Mouse (Mus musculus): ENCODE results near the gene Mgst3. TPM values are rescaled to one million over a fixed set of nuclear protein-coding genes. Genes with fewer than 3 reads are reported as not detected.
A peak's percentile ranks its signal among the peaks of the same experiment; 100 is the strongest.
"Not testable (repeated sequence)": the region's sequence is repeated elsewhere in the genome, so short reads cannot be mapped to it uniquely, and the experiment has no call there.

Mgst3 gene
- polyA plus RNA-seq, 1 experiment from 2014 or later = 76.8 TPM

GRCm38 (mm10) chr1:167358731-167359130 lies 34.9 kb downstream of the Mgst3 start:
- Histone ChIP-seq H3K36me3 (peaks cover 49% of the 10 kb centered on the region), H3K9ac (no peak overlapping the region), H3K27me3 (no peaks in the 10 kb centered on the region), H3K4me2 (replicated peaks) (no peak overlapping the region), H3K27ac (replicated peaks) (no peak overlapping the region), H3K4me3 (replicated peaks) (no peak overlapping the region), H3K4me1 (no peaks in the 10 kb centered on the region), H3K9me3 (replicated peaks) (no peaks in the 10 kb centered on the region)
- ATAC-seq (ENCODE audit: insufficient number of reproducible peaks, low FRiP score, low TSS enrichment, low read depth) = no peak
- 80% methylated on average over 9 of the region's 9 CpGs for WGBS

DNA sequence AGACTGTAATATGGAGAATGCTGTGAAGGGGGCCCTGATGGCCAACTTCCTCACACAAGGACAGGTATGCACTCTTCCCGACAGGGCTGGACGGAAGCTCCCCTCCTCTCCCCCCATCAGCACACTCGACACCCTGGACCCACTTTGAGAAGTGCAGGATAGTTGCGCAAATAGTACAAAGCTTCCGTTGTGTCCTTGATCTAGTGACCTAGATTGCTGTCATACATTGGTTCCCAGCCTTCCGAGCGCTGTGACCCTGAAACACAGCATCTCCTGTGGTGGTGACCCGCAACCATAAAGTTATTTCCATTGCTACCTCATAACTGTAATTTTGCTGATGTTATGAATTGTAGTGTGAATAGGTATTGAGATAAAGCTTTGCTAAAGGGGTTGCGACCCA lies 36.3 kb downstream of the Mgst3 start:
- WGBS = 91% methylated on average over 9 of the region's 9 CpGs
- Histone ChIP-seq H3K9me3 (replicated peaks) (no peaks in the 10 kb centered on the region), H3K4me1 (no peaks in the 10 kb centered on the region), H3K4me3 (replicated peaks) (no peak overlapping the region), H3K4me2 (replicated peaks) (no peak overlapping the region), H3K27me3 (no peaks in the 10 kb centered on the region), H3K36me3 (peaks cover 48% of the 10 kb centered on the region), H3K27ac (replicated peaks) (no peak overlapping the region), H3K9ac (no peak overlapping the region)
- ATAC-seq (ENCODE audit: insufficient number of reproducible peaks, low FRiP score, low TSS enrichment, low read depth) = no peak

DNA sequence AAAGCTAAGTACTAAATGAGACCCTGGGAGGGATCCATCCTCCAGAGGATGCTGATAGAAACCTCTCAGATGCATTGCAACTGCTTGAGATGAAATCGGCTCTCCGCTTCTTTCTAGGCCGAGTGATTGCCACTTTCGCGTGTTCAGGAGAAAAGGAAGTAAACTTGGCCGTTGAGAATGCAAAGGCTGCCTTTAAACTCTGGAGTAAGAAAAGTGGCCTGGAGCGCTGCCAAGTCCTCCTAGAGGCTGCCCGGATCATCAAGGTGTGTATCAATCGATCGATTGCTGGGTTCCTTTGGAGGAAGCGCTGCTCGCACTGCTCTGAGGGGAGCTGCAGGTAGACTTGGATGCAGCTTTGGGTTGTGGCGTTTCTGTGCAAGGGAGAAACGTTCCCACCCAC lies 41.2 kb downstream of the Mgst3 start:
- peaks cover 32% of the 10 kb centered on the region for H3K36me3 ChIP-seq
- no peak overlapping the region for H3K9ac ChIP-seq
- H3K4me1 ChIP-seq = 0 out of 2 replicates have a peak, but pooled peaks cover 2% of the 10 kb centered on the region
- no peaks in the 10 kb centered on the region for H3K27me3 ChIP-seq
- no peaks in the 10 kb centered on the region for H3K9me3 ChIP-seq (replicated peaks)
- H3K4me2 ChIP-seq (replicated peaks) = no peak overlapping the region
- no peak overlapping the region for H3K4me3 ChIP-seq (replicated peaks)
- H3K27ac ChIP-seq (replicated peaks) = no peak overlapping the region
- WGBS = 88% methylated on average over 14 of the region's 14 CpGs
- no peak for ATAC-seq (ENCODE audit: insufficient number of reproducible peaks, low FRiP score, low TSS enrichment, low read depth)

GRCm38 (mm10) chr1:167350597-167351415 lies 42.8 kb downstream of the Mgst3 start:
- H3K9me3 ChIP-seq (replicated peaks) = no peaks in the 10 kb centered on the region
- WGBS = 24% methylated on average over 13 of the region's 13 CpGs
- peak overlapping the region; percentile 86 for H3K27ac ChIP-seq (replicated peaks)
- ATAC-seq (ENCODE audit: insufficient number of reproducible peaks, low FRiP score, low TSS enrichment, low read depth) = no peak
- no peaks in the 10 kb centered on the region for H3K27me3 ChIP-seq
- H3K36me3 ChIP-seq = peaks cover 19% of the 10 kb centered on the region; the same call in 1 of the 2 replicates
- H3K4me2 ChIP-seq (replicated peaks) = peak overlapping the region; percentile 82
- H3K4me1 ChIP-seq = 0 out of 2 replicates have a peak, but pooled peaks cover 2% of the 10 kb centered on the region
- H3K9ac ChIP-seq = peak overlapping the region; percentile 42
- peak overlapping the region; percentile 63 for H3K4me3 ChIP-seq (replicated peaks)

DNA sequence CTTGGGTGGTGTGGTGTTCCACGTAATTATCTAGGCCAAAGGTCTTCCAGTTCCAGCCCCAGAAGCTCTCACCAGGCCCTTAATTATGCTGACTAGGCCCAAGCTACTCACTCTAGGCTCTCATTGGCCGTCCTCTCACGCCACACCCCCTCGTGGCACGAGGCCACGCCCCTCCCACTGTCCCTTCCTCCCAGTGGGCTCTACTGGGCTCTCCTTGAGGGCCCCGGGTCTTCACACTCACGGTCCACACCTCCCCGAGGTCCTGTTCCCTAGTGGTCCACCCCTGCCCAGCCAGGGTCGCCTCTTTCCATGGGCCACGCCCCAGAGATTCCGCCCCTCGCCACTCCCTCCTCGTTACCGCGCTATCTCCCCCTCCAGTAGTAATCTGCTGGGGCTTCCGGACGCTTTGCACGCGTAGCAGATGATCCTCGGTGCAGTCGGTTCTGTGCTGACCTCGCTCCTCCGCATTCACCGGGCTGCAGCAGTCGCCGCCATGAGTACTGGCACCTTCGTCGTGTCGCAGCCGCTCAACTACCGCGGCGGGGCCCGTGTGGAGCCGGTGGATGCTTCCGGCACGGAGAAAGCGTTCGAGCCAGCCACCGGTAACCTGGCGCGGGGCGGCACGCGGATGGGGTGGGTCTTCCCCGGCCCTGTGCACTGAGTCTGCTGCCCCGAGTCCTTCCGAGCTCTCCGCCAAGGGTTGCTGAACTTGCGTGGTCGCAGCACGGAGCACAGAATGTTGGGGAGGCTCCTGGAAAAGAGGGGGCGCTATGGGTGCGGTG lies 43.6 kb downstream of the Mgst3 start, which contains the start of gene Aldh9a1:
Aldh9a1 (plus strand) TSS at position 177 of the 782 bp plus-strand sequence.
- Histone ChIP-seq H3K4me1 (0 out of 2 replicates have a peak, but pooled peaks cover 2% of the 10 kb centered on the region), H3K9ac (peak within 1 kb of the TSS; percentile 42), H3K27me3 (no peaks in the 10 kb centered on the region), H3K27ac (replicated peaks) (peak within 1 kb of the TSS; percentile 86), H3K4me3 (replicated peaks) (peak within 1 kb of the TSS; percentile 63), H3K36me3 (peaks cover 11% of the 10 kb centered on the region; the same call in 1 of the 2 replicates), H3K4me2 (replicated peaks) (peak within 1 kb of the TSS; percentile 82), H3K9me3 (replicated peaks) (no peaks in the 10 kb centered on the region)
- ATAC-seq (ENCODE audit: insufficient number of reproducible peaks, low FRiP score, low TSS enrichment, low read depth) = peak; percentile 96
- under 1% methylated on average over 55 of the region's 55 CpGs for WGBS

DNA sequence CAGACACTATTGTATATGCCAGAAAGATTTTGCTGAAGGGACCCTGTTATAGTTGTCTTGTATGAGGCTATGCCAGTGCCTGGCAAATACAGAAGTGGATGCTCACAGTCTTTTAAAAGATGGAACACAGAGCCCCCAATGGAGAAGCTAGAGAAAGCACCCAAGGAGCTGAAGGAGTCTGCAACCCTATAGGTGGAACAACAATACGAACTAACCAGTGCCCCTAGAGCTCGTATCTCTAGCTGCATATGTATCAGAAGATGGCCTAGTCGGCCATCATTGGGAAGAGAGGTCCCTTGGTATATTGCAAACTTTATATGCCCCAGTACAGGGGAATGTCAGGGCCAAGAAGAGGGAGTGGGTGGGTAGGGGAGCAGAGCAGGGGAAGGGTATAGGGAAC lies 44.4 kb downstream of the Mgst3 start:
- ATAC-seq (ENCODE audit: insufficient number of reproducible peaks, low FRiP score, low TSS enrichment, low read depth); H3K27me3 ChIP-seq; H3K4me2 ChIP-seq (replicated peaks); H3K27ac ChIP-seq (replicated peaks); H3K9ac ChIP-seq; H3K9me3 ChIP-seq (replicated peaks); H3K36me3 ChIP-seq; H3K4me3 ChIP-seq (replicated peaks); H3K4me1 ChIP-seq: not testable (repeated sequence)
- WGBS = 65% methylated on average over 3 of the region's 3 CpGs

GRCm38 (mm10) chr1:167345994-167346520 lies 47.6 kb downstream of the Mgst3 start:
- H3K9me3 ChIP-seq (replicated peaks); H3K4me1 ChIP-seq; H3K27me3 ChIP-seq; H3K27ac ChIP-seq (replicated peaks); H3K4me3 ChIP-seq (replicated peaks); H3K4me2 ChIP-seq (replicated peaks); H3K36me3 ChIP-seq; ATAC-seq (ENCODE audit: insufficient number of reproducible peaks, low FRiP score, low TSS enrichment, low read depth); H3K9ac ChIP-seq: not testable (repeated sequence)
- WGBS = 77% methylated on average over 10 of the region's 10 CpGs

DNA sequence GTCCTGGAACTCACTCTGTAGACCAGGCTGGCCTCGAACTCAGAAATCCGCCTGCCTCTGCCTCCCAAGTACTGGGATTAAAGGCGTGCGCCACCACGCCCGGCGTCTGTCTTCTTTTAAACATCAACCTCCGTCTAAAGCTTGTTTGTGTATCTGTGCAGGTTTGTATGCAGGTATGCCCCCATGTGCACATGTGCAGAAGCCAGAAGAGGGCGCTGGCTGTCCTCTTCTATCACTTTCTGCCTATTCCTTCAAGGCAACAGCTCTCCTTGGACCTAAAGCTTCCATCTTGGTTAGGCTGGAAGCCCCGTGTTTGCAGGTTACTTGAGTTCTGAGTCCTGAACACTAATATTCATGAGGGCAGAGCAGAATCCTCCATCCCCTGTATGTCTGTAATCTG lies 50.8 kb downstream of the Mgst3 start:
- Histone ChIP-seq H3K9ac (no peak overlapping the region), H3K4me1 (no peaks in the 10 kb centered on the region), H3K27ac (replicated peaks) (no peak overlapping the region), H3K27me3 (peaks cover 10% of the 10 kb centered on the region), H3K4me3 (replicated peaks) (no peak overlapping the region), H3K9me3 (replicated peaks) (no peaks in the 10 kb centered on the region), H3K36me3 (no peaks in the 10 kb centered on the region), H3K4me2 (replicated peaks) (no peak overlapping the region)
- 84% methylated on average over 10 of the region's 10 CpGs for WGBS
- ATAC-seq (ENCODE audit: insufficient number of reproducible peaks, low FRiP score, low TSS enrichment, low read depth) = no peak

DNA sequence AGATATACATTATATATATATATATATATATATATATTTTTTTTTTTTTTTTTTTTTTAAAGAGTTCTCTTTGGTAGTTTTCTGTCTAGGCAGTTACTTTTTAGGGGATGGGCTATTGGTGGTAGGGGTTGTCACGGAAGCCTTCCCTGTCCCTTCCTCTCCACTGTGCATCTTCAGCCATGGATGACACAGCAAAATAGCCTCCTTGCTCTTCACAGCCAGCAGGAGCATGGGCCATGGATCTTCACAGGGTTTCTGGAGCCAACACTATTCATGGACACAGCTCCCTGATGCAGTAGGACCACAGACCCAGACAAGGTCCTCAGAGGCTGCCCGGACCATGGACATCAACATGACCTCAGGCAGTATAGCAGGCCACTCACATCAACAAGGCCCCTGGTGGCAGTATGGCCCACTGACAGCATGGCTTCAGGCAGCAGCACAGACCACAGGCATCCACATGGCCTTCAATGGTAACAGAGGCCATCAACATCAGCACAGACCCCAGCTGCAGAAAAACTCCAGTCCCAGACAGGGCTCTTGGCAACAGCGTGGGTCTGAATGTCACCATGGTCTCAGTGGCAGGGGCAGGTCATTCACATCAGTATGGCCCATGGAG lies 52.6 kb downstream of the Mgst3 start:
- H3K4me3 ChIP-seq (replicated peaks) = no peak overlapping the region
- no peak overlapping the region for H3K9ac ChIP-seq
- H3K36me3 ChIP-seq = no peaks in the 10 kb centered on the region
- ATAC-seq (ENCODE audit: insufficient number of reproducible peaks, low FRiP score, low TSS enrichment, low read depth) = 0 out of 2 replicates have a peak, but pooled peaks have one; percentile 6
- H3K4me1 ChIP-seq = no peaks in the 10 kb centered on the region
- 89% methylated on average over 3 of the region's 3 CpGs for WGBS
- peak overlapping the region; percentile 85 for H3K4me2 ChIP-seq (replicated peaks)
- no peak overlapping the region for H3K27ac ChIP-seq (replicated peaks)
- peaks cover 10% of the 10 kb centered on the region for H3K27me3 ChIP-seq
- H3K9me3 ChIP-seq (replicated peaks) = no peaks in the 10 kb centered on the region

GRCm38 (mm10) chr1:167340111-167340787 lies 53.4 kb downstream of the Mgst3 start:
- WGBS = 3% methylated on average over 47 of the region's 47 CpGs
- Histone ChIP-seq H3K4me3 (replicated peaks) (peak overlapping the region; percentile 47), H3K9me3 (replicated peaks) (no peaks in the 10 kb centered on the region), H3K27me3 (peaks cover 10% of the 10 kb centered on the region), H3K27ac (replicated peaks) (no peak overlapping the region), H3K9ac (0 out of 2 replicates have a peak overlapping the region, but pooled peaks have one; percentile 6), H3K36me3 (no peaks in the 10 kb centered on the region), H3K4me1 (no peaks in the 10 kb centered on the region), H3K4me2 (replicated peaks) (peak overlapping the region; percentile 85)
- peak; percentile 72 for ATAC-seq (ENCODE audit: insufficient number of reproducible peaks, low FRiP score, low TSS enrichment, low read depth)

Measured in embryonic facial prominence, embryonic 15.5 days (tissue).